Comparison of ENCODE assay signal across 20 mouse cellular contexts in the genomic region with DNA sequence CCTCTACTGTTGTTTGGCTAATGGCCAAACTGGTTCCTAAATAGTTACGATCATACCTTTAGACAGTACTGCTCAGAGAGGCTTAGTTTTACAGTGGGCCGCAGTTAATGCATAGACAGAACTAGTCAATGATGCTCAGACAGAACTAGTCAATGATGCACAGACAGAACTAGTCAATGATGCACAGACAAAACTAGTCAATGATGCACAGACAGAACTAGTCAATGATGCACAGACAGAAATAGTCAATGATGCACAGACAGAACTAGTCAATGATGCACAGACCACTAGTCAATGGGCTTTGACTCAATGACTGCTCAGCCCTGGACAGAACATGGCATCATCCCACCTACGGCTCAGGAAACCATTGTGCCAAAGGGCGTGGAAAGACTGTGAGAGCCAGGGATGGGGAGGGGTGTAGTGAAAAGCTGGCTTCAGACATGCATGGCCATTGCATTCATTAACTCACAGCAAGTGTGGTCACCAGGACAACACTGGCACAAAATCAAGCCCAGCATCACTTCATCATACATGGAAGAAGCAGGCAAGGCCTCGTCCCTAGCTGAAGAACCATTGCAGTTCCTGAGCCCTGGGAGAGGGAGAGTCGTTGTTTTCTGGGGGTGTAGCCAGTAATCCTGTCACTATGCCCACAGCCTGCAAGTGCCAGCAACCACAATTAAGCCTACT. TPM values are rescaled to one million over a fixed set of nuclear protein-coding genes. Genes with fewer than 3 reads are reported as not detected.
A peak's percentile ranks its signal among the peaks of the same experiment; 100 is the strongest.
DNase-seq lines count a peak whose midpoint lies in the region; ATAC-seq lines count a peak whose summit lies in the region.
"Had no signal": no experiment of that assay in that cellular context is flagged by ENCODE, and none has a peak within 500 bp of the region (broad histone marks: within the 10 kb centered on the region; RNA-seq: fewer than 3 reads in every experiment).

No protein-coding gene starts in this region.

- H3K9me3 ChIP-seq in hindbrain, embryonic 14.5 days (ENCODE audit: control insufficient read depth, low read length) = no peaks in the 10 kb centered on the region
- no peaks in the 10 kb centered on the region for H3K9me3 ChIP-seq in hindbrain, embryonic 11.5 days (ENCODE audit: control insufficient read depth, low read length)
- H3K9me3 ChIP-seq: heart, embryonic 13.5 days; midbrain, embryonic 12.5 days had no signal

- no peak overlapping the region for H3K4me3 ChIP-seq in hindbrain, embryonic 14.5 days (replicated peaks; ENCODE audit: low read length)
- H3K4me3 ChIP-seq in hindbrain, embryonic 11.5 days (ENCODE audit: low read depth, low read length) = no peak overlapping the region
- H3K4me3 ChIP-seq: heart, embryonic 13.5 days; midbrain, embryonic 12.5 days had no signal

- no peaks in the 10 kb centered on the region for H3K36me3 ChIP-seq in hindbrain, embryonic 14.5 days (replicated peaks; ENCODE audit: control insufficient read depth, insufficient read depth)
- no peaks in the 10 kb centered on the region for H3K36me3 ChIP-seq in hindbrain, embryonic 11.5 days (ENCODE audit: control insufficient read depth, insufficient read depth, low read length)
- H3K36me3 ChIP-seq: heart, embryonic 13.5 days; midbrain, embryonic 12.5 days had no signal

- H3K4me1 ChIP-seq in hindbrain, embryonic 14.5 days (replicated peaks; ENCODE audit: control insufficient read depth, insufficient read depth, low read length) = no peaks in the 10 kb centered on the region
- no peaks in the 10 kb centered on the region for H3K4me1 ChIP-seq in hindbrain, embryonic 11.5 days (replicated peaks; ENCODE audit: control insufficient read depth, insufficient read depth, low read length)
- H3K4me1 ChIP-seq: heart, embryonic 13.5 days had no signal

- peak; percentile 59 for ATAC-seq in hindbrain, embryonic 14.5 days (ENCODE audit: low FRiP score)
- ATAC-seq in hindbrain, embryonic 11.5 days (ENCODE audit: low FRiP score) = no peak
- ATAC-seq: CD4-positive, CD25-positive, alpha-beta regulatory T cell, adult 4 months; intestine, postnatal 0 days; Patski had no signal

- H3K27ac ChIP-seq in hindbrain, embryonic 14.5 days = no peak overlapping the region
- no peak overlapping the region for H3K27ac ChIP-seq in hindbrain, embryonic 11.5 days (ENCODE audit: low read depth, low read length)
- H3K27ac ChIP-seq: heart, embryonic 13.5 days; kidney, postnatal 0 days; midbrain, embryonic 12.5 days had no signal

- no peak overlapping the region for H3K9ac ChIP-seq in hindbrain, embryonic 14.5 days
- H3K9ac ChIP-seq in hindbrain, embryonic 11.5 days (ENCODE audit: low read depth, low read length) = no peak overlapping the region
- H3K9ac ChIP-seq: heart, embryonic 13.5 days; midbrain, embryonic 12.5 days had no signal

- 74% methylated on average over 6 of the region's 6 CpGs for WGBS in hindbrain, embryonic 14.5 days
- 82% methylated on average over 6 of the region's 6 CpGs for WGBS in hindbrain, embryonic 11.5 days

- H3K4me2 ChIP-seq in hindbrain, embryonic 14.5 days (replicated peaks) = no peak overlapping the region
- no peak overlapping the region for H3K4me2 ChIP-seq in hindbrain, embryonic 11.5 days (replicated peaks; ENCODE audit: low read depth, low read length)
- H3K4me2 ChIP-seq: heart, embryonic 13.5 days; midbrain, embryonic 12.5 days had no signal

- no peaks in the 10 kb centered on the region for H3K27me3 ChIP-seq in hindbrain, embryonic 14.5 days (ENCODE audit: control insufficient read depth, insufficient read depth, low read length)
- no peaks in the 10 kb centered on the region for H3K27me3 ChIP-seq in hindbrain, embryonic 11.5 days (ENCODE audit: control insufficient read depth, insufficient read depth, low read length)
- H3K27me3 ChIP-seq: heart, embryonic 13.5 days; midbrain, embryonic 12.5 days; Patski had no signal

- DNase-seq in cerebellum, postnatal 10 days = peak; percentile 77 to 79
- DNase-seq in cerebellum, adult 11-12 months = no peak
- no peak for DNase-seq in hindbrain, embryonic 14.5 days (ENCODE audit: low spot score)
- DNase-seq in hindbrain, embryonic 11.5 days (ENCODE audit: low spot score) = no peak
- DNase-seq in right cerebral cortex, postnatal 4 days = peak; percentile 24
- no peak for DNase-seq in right cerebral cortex, postnatal 36 days (ENCODE audit: low spot score in 2 of 2)
- DNase-seq in heart, adult 8-10 months (ENCODE audit: low spot score) = no peak
- DNase-seq in testis, postnatal 10 days (ENCODE audit: low spot score) = no peak
- DNase-seq: cerebellum, postnatal 36 days; heart, postnatal 4 days; layer of hippocampus, postnatal 36 days; lung, adult 2 months; lung, postnatal 36 days; thymus, postnatal 36 days had no signal

RNA-seq across cellular contexts. Expression of a gene that starts 44.6 kb away (rescaled TPM):
- 38.3 and 39.4 TPM in 2 replicates for polyA plus RNA-seq in hindbrain, embryonic 14.5 days (2014; fragmentation: Nextera tagmentation; extraction: Ambion mirVana)
- polyA plus RNA-seq in hindbrain, embryonic 11.5 days (2014; fragmentation: Nextera tagmentation; extraction: Ambion mirVana) = 12.7 and 15.0 TPM in 2 replicates
- total RNA-seq in heart, adult 8-10 months (2022) = 10 to 100 TPM; 32.2 to 45.2 (median 41.6) TPM

Comparison
In these comparisons a context has a peak if more than half of its experiments do, and no peak if none do; other contexts are left out.
1. DNase-seq: peak in cerebellum, postnatal 10 days (2 of 2) and right cerebral cortex, postnatal 4 days (single experiment); none in cerebellum, adult 11-12 months (single experiment), hindbrain, embryonic 14.5 days (single experiment), hindbrain, embryonic 11.5 days (single experiment), right cerebral cortex, postnatal 36 days (0 of 2), heart, adult 8-10 months (single experiment) and testis, postnatal 10 days (single experiment).